Comparison of ENCODE assay signal across 13 mouse cellular contexts in genomic region chr4:143324176-143324924, GRCm38 (mm10). TPM values are rescaled to one million over a fixed set of nuclear protein-coding genes. Genes with fewer than 3 reads are reported as not detected.
DNase-seq lines count a peak whose midpoint lies in the region; ATAC-seq lines count a peak whose summit lies in the region.
"Had no signal": no experiment of that assay in that cellular context is flagged by ENCODE, and none has a peak within 500 bp of the region (broad histone marks: within the 10 kb centered on the region; RNA-seq: fewer than 3 reads in every experiment).

No protein-coding gene starts in this region.

- H3K36me3 ChIP-seq in kidney, embryonic 14.5 days (ENCODE audit: control insufficient read depth, insufficient read depth, low read length) = no peaks in the 10 kb centered on the region
- no peaks in the 10 kb centered on the region for H3K36me3 ChIP-seq in embryonic facial prominence, embryonic 12.5 days
- H3K36me3 ChIP-seq in hindbrain, embryonic 16.5 days (ENCODE audit: control insufficient read depth, insufficient read depth, low read length) = no peaks in the 10 kb centered on the region

- no peak overlapping the region for H3K9ac ChIP-seq in kidney, embryonic 14.5 days (ENCODE audit: low read depth, low read length)
- H3K9ac ChIP-seq in embryonic facial prominence, embryonic 12.5 days = no peak overlapping the region
- no peak overlapping the region for H3K9ac ChIP-seq in hindbrain, embryonic 16.5 days (ENCODE audit: low read depth, low read length)

- 0 out of 2 replicates have a peak, but pooled peaks cover 5% of the 10 kb centered on the region for H3K4me1 ChIP-seq in kidney, embryonic 14.5 days (ENCODE audit: control insufficient read depth, insufficient read depth, low read length)
- 0 out of 2 replicates have a peak, but pooled peaks cover 5% of the 10 kb centered on the region for H3K4me1 ChIP-seq in embryonic facial prominence, embryonic 12.5 days
- H3K4me1 ChIP-seq in hindbrain, embryonic 16.5 days (ENCODE audit: control insufficient read depth, insufficient read depth, low read depth, low read length) = peaks cover 6% of the 10 kb centered on the region

- no peak for DNase-seq in kidney, postnatal 4 days
- peak; percentile 45 for DNase-seq in neural tube, embryonic 10.5 days (ENCODE audit: extremely low spot score, low spot score)
- no peak for DNase-seq in cerebellum, adult 9-11 months
- no peak for DNase-seq in Muller cell, postnatal 12 days (ENCODE audit: inconsistent ontology term)
- no peak for DNase-seq in B cell, adult 2 months
- DNase-seq: adrenal gland, adult 2 months; cerebellum, adult 9-10 months; kidney, postnatal 14 days; thymus, postnatal 36 days had no signal

- no peaks in the 10 kb centered on the region for H3K9me3 ChIP-seq in kidney, embryonic 14.5 days (ENCODE audit: control insufficient read depth, low read length)
- H3K9me3 ChIP-seq in embryonic facial prominence, embryonic 12.5 days = no peaks in the 10 kb centered on the region
- no peaks in the 10 kb centered on the region for H3K9me3 ChIP-seq in hindbrain, embryonic 16.5 days (ENCODE audit: control insufficient read depth, low read length)

- no peak overlapping the region for H3K4me3 ChIP-seq in kidney, embryonic 14.5 days (ENCODE audit: low read length)
- no peak overlapping the region for H3K4me3 ChIP-seq in embryonic facial prominence, embryonic 12.5 days
- H3K4me3 ChIP-seq in hindbrain, embryonic 16.5 days (ENCODE audit: low read length) = no peak overlapping the region

- no peak overlapping the region for H3K4me2 ChIP-seq in kidney, embryonic 14.5 days (replicated peaks; ENCODE audit: low read depth, low read length)
- H3K4me2 ChIP-seq in embryonic facial prominence, embryonic 12.5 days (replicated peaks) = 0 out of 2 replicates have a peak overlapping the region, but pooled peaks have one; percentile 51
- H3K4me2 ChIP-seq in hindbrain, embryonic 16.5 days (ENCODE audit: low read length) = peak overlapping the region; percentile 24; the same call in 1 of the 2 replicates

- no peak overlapping the region for H3K27ac ChIP-seq in kidney, embryonic 14.5 days (ENCODE audit: low read depth, low read length)
- no peak overlapping the region for H3K27ac ChIP-seq in embryonic facial prominence, embryonic 12.5 days
- H3K27ac ChIP-seq in hindbrain, embryonic 16.5 days (ENCODE audit: low read depth, low read length) = no peak overlapping the region

- peak; percentile 43 for ATAC-seq in kidney, embryonic 14.5 days (ENCODE audit: low FRiP score, low TSS enrichment)
- no peak for ATAC-seq in embryonic facial prominence, embryonic 12.5 days (ENCODE audit: insufficient number of reproducible peaks, insufficient read depth, low FRiP score, low TSS enrichment)
- ATAC-seq in hindbrain, embryonic 16.5 days = peak; percentile 37; the same call in 1 of the 2 replicates

- whole genome bisulfite sequencing in kidney, embryonic 14.5 days = 9% methylated on average over 8 of the region's 11 CpGs
- 19% methylated on average over 8 of the region's 11 CpGs for WGBS in embryonic facial prominence, embryonic 12.5 days
- WGBS in hindbrain, embryonic 16.5 days = 19% methylated on average over 8 of the region's 11 CpGs

- H3K27me3 ChIP-seq in kidney, embryonic 14.5 days (ENCODE audit: control insufficient read depth, insufficient read depth, low read length) = no peaks in the 10 kb centered on the region
- no peaks in the 10 kb centered on the region for H3K27me3 ChIP-seq in embryonic facial prominence, embryonic 12.5 days
- H3K27me3 ChIP-seq in hindbrain, embryonic 16.5 days (replicated peaks; ENCODE audit: control insufficient read depth, insufficient read depth, low read length) = no peaks in the 10 kb centered on the region

RNA-seq across cellular contexts. Expression of gene Pdpn, which starts 25.0 kb away (rescaled TPM):
- 47.4 and 48.7 TPM in 2 replicates for polyA plus RNA-seq in kidney, embryonic 14.5 days (2014; fragmentation: Nextera tagmentation; extraction: Ambion mirVana)
- polyA plus RNA-seq in embryonic facial prominence, embryonic 12.5 days (2016; fragmentation: Nextera tagmentation; extraction: Ambion mirVana) = 37.1 and 39.0 TPM in 2 replicates
- 46.9 and 51.6 TPM in 2 replicates for polyA plus RNA-seq in hindbrain, embryonic 16.5 days (2015; fragmentation: Nextera tagmentation; extraction: Ambion mirVana)

RNA-seq across cellular contexts. Expression of gene Lrrc38, which starts 25.2 kb away (rescaled TPM):
- not detected in 2 replicates for polyA plus RNA-seq in kidney, embryonic 14.5 days (2014; fragmentation: Nextera tagmentation; extraction: Ambion mirVana)
- 0.40 and 0.43 TPM in 2 replicates for polyA plus RNA-seq in embryonic facial prominence, embryonic 12.5 days (2016; fragmentation: Nextera tagmentation; extraction: Ambion mirVana)
- 0.38 and 0.69 TPM in 2 replicates for polyA plus RNA-seq in hindbrain, embryonic 16.5 days (2015; fragmentation: Nextera tagmentation; extraction: Ambion mirVana)
- polyA plus RNA-seq: liver, embryonic 11.5 days had no signal
